Comparison of ENCODE assay signal across 33 mouse cellular contexts in genomic region chr9:118012928-118013327, GRCm38 (mm10).
"Had no signal": no experiment of that assay in that cellular context is flagged by ENCODE, and none has a peak within 500 bp of the region (broad histone marks: within the 10 kb centered on the region; RNA-seq: fewer than 3 reads in every experiment).

No protein-coding gene starts in this region.

- H3K27me3 ChIP-seq: limb, embryonic 12.5 days; limb, embryonic 13.5 days; limb, embryonic 15.5 days; liver, embryonic 12.5 days; liver, embryonic 13.5 days; liver, embryonic 15.5 days; lung, embryonic 15.5 days; midbrain, embryonic 12.5 days; midbrain, embryonic 13.5 days; midbrain, embryonic 15.5 days; neural tube, embryonic 12.5 days; neural tube, embryonic 13.5 days had no signal

- H3K4me1 ChIP-seq: limb, embryonic 10.5 days; limb, embryonic 12.5 days; limb, embryonic 13.5 days; limb, embryonic 15.5 days; liver, embryonic 12.5 days; liver, embryonic 13.5 days; liver, embryonic 15.5 days; lung, embryonic 15.5 days; megakaryocyte, embryonic 14.5 days; midbrain, embryonic 10.5 days; midbrain, embryonic 12.5 days; midbrain, embryonic 13.5 days; midbrain, embryonic 15.5 days; neural tube, embryonic 12.5 days; neural tube, embryonic 13.5 days had no signal

- H3K36me3 ChIP-seq: limb, embryonic 10.5 days; limb, embryonic 12.5 days; limb, embryonic 13.5 days; limb, embryonic 15.5 days; liver, embryonic 12.5 days; liver, embryonic 13.5 days; liver, embryonic 15.5 days; lung, embryonic 15.5 days; midbrain, embryonic 10.5 days; midbrain, embryonic 12.5 days; midbrain, embryonic 13.5 days; midbrain, embryonic 15.5 days; neural tube, embryonic 12.5 days; neural tube, embryonic 13.5 days had no signal

- H3K9ac ChIP-seq: limb, embryonic 12.5 days; limb, embryonic 13.5 days; limb, embryonic 15.5 days; liver, embryonic 12.5 days; liver, embryonic 13.5 days; liver, embryonic 14.5 days; liver, embryonic 15.5 days; liver, postnatal 0 days; lung, embryonic 14.5 days; lung, embryonic 15.5 days; midbrain, embryonic 12.5 days; midbrain, embryonic 13.5 days; midbrain, embryonic 15.5 days; neural tube, embryonic 12.5 days; neural tube, embryonic 13.5 days had no signal

- DNase-seq: left cerebral cortex, postnatal 4 days; liver; liver, embryonic 13.5 days; liver, postnatal 0 days; lung, adult 18-20 months; lung, adult 2 months; lung, embryonic 14.5 days; lung, postnatal 10 days; lung, postnatal 14 days; lung, postnatal 36 days; lung, postnatal 4 days; midbrain, embryonic 14.5 days had no signal

- ATAC-seq: liver, embryonic 12.5 days; liver, postnatal 0 days; lung, postnatal 0 days; midbrain, embryonic 13.5 days; midbrain, embryonic 15.5 days; midbrain, embryonic 16.5 days had no signal

- H3K4me2 ChIP-seq: limb, embryonic 12.5 days; limb, embryonic 13.5 days; limb, embryonic 15.5 days; liver, embryonic 11.5 days; liver, embryonic 12.5 days; liver, embryonic 13.5 days; liver, embryonic 15.5 days; lung, embryonic 14.5 days; lung, embryonic 15.5 days; midbrain, embryonic 11.5 days; midbrain, embryonic 12.5 days; midbrain, embryonic 13.5 days; midbrain, embryonic 15.5 days; neural tube, embryonic 12.5 days; neural tube, embryonic 13.5 days had no signal

- H3K4me3 ChIP-seq: limb, embryonic 10.5 days; limb, embryonic 12.5 days; limb, embryonic 13.5 days; limb, embryonic 15.5 days; liver, embryonic 12.5 days; liver, embryonic 13.5 days; liver, embryonic 15.5 days; lung, embryonic 15.5 days; megakaryocyte, embryonic 14.5 days; midbrain, embryonic 10.5 days; midbrain, embryonic 12.5 days; midbrain, embryonic 13.5 days; midbrain, embryonic 15.5 days; myocyte; neural tube, embryonic 12.5 days; neural tube, embryonic 13.5 days had no signal

- H3K27ac ChIP-seq: limb, embryonic 10.5 days; limb, embryonic 12.5 days; limb, embryonic 13.5 days; limb, embryonic 15.5 days; liver, embryonic 12.5 days; liver, embryonic 13.5 days; liver, embryonic 14.5 days; liver, embryonic 15.5 days; lung, embryonic 15.5 days; macrophage; midbrain, embryonic 10.5 days; midbrain, embryonic 12.5 days; midbrain, embryonic 13.5 days; midbrain, embryonic 15.5 days; neural tube, embryonic 12.5 days; neural tube, embryonic 13.5 days had no signal

- H3K9me3 ChIP-seq: limb, embryonic 10.5 days; limb, embryonic 12.5 days; limb, embryonic 13.5 days; limb, embryonic 15.5 days; liver, embryonic 12.5 days; liver, embryonic 13.5 days; liver, embryonic 15.5 days; lung, embryonic 15.5 days; megakaryocyte, embryonic 14.5 days; midbrain, embryonic 10.5 days; midbrain, embryonic 12.5 days; midbrain, embryonic 13.5 days; midbrain, embryonic 15.5 days; neural tube, embryonic 12.5 days; neural tube, embryonic 13.5 days had no signal
